Mouse (Mus musculus) forelimb bud, embryonic 11.5 days (tissue): ENCODE results near the gene Gm49394.

Experiments
- DNase-seq: peaks from one replicate; pipeline ENCODE4 v3.0.0-alpha.2; 2012; ENCODE audit warnings: low read depth, low spot score

Gm49394 gene

DNA sequence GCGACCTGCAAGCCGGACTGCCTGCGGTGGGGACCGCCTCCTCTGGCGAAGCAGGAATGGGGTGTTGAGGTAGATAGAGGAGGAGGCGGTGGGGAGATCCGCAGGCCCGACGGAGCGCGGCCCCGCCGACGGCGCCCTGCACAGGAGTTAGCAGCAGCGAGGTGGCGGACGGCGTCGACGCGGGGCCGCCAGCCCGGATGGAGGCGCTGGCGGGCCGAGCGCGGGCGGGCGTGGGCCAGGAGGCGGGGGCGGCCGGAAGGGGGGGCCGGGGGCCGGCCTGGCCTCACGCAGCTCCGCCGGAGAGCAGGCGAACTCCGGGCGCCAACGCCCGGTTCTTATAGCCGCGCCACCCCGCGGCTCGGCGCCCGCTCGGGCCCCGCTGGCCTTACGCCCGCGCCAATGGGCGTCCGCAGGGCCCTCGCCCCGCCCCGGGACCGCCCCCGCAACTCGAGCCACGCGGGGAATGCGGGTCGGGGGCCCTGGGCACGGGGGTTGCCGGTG is 10.5 kb downstream of the Gm49394 start:
- DNase-seq: peak; percentile 82

DNA sequence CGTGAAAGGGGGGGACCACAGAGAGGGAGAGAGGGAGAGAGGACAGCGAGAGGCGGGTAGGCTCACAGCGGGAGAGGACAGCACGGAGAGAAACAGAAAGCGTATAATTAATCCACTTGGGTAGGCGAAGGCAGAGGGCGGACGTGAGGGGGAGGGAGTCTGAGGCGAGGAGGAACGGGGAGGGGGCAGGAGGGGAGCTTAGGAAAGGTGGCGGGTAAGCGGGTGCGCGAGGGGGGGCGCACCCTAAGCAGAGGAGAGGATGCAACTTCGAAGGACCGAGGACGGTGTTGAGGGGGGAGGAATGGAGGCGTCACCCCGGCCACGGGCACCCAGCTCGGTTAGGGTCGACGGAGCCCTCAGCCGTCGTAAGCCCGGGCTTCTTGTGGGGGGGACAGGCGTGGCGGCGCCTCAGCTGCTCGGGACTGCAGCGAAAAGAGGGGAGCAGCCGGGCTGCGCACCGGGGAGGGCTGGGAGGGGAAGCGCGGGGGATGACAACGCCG is 11.0 kb downstream of the Gm49394 start:
- no peak for DNase-seq

DNA sequence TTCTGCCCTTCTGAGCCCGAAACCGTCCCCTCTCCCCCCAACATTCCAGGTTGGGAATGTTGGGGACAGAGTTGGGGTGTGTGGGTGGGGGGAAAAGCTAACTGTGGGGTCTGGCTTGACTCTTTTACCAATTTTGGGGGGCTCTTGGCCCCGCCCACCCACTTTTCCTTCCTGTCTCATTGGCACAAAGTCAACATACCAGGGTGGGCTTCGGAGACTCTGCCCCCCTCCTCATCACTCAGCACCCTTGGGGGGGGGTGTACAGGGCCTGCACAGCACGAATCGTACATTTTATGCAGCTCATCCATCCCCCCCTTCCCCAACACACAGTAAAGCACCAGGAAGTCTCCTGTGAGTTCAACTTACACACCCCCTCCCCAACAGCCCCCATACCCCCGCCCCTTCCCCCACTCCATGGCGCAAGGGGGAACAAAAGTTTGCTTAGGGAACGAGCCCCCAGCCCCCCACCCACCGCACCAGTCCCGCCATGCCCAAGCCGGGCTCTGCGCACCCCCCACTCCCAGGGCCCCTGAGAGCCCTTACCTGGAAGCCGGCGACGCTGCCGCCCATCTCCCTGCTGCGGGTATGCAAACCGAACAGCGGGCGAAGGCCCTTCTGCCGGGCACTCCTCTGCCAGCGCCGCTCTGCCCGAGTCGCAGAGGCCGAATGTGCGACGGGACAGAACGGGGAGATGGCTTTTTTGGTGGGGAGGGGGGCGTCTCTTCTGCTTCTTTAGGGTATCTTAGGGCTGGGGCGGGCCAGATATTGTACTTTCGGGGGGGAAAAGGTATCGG is 11.7 kb downstream of the Gm49394 start:
- DNase-seq: peak; percentile 71

DNA sequence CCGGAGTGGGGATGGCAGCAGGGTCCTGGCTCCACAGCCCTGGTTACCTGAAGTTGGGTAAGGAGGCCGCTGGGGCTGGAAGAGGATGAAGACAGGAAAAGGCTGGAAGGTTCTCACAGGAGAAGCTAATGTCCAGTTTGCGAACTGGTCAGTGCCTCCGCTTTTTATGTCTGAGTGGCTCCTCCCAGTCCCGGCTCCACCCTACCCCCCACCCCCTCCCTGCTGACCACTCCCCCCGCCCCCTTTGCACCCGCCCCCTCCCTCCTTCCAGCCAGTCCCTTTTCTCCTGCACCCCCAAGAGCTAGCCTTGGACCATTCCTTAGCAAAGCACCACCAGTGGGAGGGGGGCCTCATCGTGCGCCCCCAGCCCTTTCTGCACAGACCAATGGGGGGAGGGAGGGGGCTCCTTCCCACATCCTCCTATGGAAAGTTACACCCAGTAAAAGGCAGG is 12.4 kb downstream of the Gm49394 start:
- DNase-seq: peak; percentile 78

DNA sequence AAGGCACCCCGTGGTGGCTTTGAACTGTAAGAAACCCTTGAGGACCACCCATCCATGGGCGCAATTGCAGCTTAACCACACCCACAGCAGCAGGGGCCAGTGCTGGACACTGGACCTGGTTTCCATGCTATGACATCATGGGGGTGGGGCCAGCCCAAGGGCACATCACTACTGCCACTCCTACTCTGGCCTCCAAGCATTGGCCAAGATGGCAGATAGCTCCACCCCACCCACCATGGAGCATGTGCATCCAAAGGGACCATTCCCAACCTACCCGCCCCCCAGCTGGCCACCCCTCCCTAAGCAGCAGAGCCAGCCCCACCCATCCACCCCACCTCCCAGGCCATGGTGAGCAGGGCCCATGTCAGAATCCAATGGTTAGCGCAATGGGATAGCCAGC is 13.7 kb downstream of the Gm49394 start:
- DNase-seq: peak; percentile 70

DNA sequence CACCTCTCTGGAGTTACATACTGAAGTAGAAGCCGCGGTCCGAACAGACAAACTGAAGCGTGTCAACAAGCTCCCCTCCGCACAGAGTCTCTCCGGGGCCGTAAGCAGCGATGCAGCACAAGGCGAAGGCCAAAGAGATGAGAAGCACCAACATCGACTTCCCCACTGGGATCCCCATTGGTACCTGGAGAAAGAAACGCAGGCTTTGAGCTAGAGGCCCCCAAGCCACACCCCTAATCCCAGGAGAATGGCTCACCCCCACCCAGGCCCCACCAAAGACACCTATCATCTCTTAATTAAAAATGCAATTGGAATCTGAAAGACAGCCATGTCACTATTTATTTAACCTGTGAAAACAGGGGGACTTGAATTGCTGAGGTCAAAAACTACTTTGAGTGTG is 14.1 kb downstream of the Gm49394 start:
- no peak for DNase-seq

DNA sequence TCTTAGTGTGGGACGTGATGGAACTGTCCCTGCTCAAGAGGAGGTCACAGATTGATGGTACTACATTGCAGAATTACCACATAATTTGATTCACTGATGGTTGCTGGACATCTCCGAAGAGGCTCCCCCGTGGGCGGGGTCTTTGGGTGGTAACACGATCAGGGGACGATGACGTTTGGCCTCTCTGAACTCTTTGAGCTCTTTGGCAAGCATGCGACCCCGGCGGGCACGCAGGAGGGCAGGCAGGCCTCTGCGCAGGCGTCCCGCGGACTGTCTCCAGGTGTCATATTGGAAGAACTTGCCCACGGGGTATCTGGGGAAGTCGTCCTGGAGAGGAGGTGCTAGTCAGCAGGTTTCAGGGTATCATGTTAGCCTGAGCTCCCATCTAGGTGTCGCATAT is 16.0 kb downstream of the Gm49394 start:
- DNase-seq: no peak

DNA sequence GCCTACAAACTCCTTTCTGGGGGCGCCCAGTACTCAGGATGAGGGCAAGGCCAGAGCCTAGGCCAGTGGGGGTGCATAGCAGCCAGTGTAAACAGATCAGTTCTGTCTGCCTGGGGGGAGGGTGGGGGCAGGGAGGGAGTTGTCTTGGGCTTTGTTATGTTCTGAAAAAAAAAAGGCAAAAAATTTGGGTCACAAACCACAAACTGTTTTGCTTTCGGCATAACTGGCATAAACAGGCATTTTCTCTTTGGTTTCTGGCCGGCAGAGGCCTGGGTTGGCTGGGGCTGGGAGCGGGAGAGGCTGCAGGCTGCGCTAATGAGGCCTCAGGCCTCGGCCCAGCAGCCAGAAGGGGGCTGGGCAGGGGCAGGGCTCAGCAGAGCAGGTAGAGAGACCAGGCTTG is 23.1 kb downstream of the Gm49394 start:
- no peak for DNase-seq

DNA sequence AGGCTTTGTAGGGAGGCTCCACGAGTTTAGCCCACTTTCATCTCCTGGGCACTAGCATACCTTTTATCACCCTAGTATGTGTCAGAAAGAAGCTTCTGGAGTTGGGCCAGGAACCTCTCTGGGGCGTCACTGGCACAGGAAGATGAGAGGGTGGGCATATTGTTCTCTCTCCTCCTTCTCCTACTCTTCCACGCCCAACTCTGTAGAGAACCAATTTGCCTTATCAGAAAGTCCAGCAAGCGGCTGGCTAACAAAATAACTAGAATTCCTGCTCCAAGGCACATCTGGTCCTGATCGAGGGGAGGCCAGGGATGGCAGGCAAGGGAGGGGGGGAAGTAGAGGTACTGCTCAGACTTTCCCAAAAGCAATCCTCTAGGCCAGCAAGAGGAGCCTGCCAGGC is 24.7 kb downstream of the Gm49394 start:
- DNase-seq: no peak

DNA sequence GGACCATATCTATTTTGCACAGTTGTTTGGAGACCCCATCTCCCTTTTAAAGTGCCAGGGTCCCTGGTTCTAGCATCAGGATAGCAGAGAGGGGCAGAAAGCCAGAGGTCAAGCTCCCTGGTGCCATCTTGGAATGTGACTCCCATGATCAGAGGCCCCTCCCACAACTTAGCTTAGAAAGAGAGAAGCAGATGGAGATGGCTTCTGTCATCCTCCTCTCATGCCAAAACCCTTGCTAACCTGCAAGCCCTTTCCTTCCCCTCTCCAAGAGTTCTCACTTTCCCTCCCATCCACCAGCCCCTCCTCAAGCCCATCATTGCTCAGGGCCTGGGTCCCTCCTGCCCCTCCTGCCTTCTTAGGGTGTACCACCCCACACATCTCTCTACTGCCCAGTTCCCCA is 33.6 kb downstream of the Gm49394 start:
- no peak for DNase-seq

DNA sequence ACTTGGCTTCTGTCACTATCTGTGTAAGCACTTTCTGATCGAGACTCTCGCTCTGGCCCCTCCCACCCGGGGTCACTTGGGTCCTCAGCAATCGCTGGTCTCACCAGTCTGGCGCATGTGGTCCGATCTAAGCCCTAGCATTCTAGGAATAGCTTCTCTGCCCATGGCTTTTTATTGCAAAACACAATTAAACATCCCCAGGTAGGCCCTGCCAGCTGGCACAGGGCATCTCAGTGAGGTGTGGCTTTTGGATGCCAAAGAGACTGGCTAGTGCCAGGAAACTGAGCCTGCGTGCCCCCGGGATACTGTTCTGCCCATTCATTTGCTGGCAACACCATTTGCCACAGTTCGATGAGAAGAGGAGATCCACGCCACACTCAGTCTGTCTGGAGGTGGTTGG is 39.1 kb downstream of the Gm49394 start:
- DNase-seq: no peak

DNA sequence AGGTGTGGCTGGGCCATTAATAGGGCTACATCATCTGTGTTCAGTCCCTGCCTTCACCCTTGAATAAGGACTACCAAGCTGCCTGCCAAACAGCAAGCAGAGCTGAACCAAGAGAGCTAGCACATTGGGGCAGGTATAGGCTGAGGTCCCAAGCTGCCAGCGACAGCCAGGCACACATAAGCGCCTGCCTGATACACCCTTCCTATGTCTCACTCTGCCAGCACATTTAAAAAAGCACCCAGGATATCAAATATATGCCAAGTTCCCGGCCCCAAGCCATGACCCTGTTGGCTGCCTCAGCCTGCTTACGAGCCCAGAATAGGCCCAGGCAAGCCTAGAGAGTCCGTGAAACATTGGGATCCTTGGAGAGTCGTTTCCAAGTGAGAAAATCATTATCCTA is 39.9 kb downstream of the Gm49394 start:
- DNase-seq: no peak

DNA sequence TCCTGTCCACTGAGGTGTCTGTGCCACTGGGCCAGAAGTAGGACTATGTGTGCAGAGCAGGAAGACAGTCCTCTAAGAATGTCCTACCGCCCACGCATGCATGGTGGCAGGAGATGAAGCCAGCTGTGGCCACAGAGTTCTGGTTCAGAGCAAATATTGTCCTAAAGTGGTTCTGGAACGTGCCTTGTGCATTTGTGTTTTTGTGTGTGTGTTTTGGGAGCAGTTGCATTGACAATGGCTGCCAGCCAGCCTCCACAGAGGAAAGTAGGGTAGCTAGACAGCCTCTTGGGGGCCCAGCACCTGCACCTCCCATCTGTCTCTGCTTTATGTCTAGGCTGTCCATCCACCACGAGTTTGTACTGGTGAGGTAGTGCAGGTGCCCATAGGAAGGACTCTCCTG is 47.6 kb downstream of the Gm49394 start:
- no peak for DNase-seq

DNA sequence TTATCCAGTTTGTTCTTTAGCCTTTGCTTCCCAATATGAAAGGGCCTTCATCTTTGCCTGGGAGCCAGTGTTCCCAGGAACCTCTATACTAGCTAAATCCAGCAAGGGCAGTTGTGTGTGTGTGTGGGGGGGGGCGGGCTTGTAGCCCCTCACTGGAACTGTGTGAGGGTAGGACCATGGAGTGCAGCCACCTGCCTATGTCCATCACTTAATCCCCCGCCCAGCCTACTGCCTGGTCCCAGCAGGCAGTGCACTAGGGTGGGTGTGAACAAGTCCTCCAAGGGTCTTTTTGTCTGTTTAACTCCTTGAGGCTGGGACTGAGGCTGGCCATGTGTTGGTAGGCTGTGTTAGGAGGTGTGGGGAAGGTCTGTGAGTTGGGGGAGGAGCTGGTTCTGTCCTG is 56.7 kb downstream of the Gm49394 start:
- no peak for DNase-seq

DNA sequence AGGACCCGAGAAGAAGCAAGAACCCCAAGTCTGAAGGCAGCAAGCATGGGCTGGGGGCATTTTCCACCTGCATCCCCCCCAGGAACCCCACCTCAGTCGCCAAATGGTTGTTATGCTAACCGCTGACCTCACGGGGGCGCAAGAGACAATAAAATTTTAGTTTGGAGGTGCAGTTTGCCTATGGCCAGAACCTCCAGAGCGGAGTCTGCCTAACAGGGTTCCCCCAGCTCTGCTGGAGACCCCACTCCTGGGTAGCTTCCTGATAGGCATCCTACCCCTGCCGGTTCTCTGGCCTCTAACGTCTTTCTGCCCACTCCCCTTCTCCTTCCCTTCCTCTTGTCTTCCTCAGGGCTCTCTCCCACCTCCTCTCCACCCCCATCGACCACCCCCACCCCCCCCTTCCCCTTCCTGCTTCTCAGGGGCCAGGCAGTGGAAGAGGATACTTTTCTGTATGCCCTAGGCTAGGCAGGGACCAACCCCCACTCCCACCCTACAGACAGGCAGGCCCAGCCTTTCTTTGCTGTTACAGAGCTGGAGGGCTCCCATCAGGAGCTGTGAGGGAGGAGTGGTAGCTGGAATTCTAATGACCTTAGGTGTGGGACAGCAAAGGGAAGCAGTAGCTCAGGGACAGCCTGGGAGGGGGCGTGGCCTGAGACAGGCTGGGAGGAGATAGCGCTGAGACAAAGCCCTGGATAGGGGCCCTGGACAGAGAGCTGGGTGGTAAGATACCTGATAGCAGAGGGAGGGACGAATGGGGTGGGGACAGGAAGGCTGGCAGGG is 58.9 kb downstream of the Gm49394 start:
- peak; percentile 85 for DNase-seq

DNA sequence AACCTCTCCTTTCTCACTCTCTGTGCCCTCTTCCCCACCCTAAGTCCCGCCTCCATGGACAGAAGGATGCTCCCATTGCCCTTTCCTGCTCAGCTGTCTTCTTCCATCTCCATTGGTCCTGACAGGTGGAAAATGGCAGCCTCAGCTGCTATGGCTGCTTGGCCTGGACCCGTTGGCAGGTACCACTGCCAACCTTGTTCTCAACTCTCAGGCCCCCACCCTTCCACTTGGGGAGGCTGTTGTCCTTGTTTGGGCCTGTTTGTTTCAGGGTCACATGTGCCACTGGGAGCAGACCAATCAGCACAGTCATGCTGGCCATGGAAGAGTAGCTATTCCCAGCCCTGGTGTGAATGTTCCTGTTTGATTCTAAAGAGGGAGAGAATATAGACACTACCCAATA is 68.8 kb downstream of the Gm49394 start:
- no peak for DNase-seq
